Mouse (Mus musculus): ENCODE data around the gene Gdf7.

Gdf7 gene

GRCm38 (mm10) chr12:8301841-8302431 lies at the start of gene Gdf7:
Gene Gdf7 (minus strand): TSS chr12:8301954.
- CTCF ChIA-PET = no interaction called here

- CTCF ChIA-PET = no interaction called here
These were observed 49.5 kb upstream of the Gdf7 start for GRCm38 (mm10) chr12:8351025-8351903.

GRCm38 (mm10) chr12:8348733-8349513 lies 47.2 kb upstream of the Gdf7 start:
- CTCF ChIA-PET = no interaction called here

DNA sequence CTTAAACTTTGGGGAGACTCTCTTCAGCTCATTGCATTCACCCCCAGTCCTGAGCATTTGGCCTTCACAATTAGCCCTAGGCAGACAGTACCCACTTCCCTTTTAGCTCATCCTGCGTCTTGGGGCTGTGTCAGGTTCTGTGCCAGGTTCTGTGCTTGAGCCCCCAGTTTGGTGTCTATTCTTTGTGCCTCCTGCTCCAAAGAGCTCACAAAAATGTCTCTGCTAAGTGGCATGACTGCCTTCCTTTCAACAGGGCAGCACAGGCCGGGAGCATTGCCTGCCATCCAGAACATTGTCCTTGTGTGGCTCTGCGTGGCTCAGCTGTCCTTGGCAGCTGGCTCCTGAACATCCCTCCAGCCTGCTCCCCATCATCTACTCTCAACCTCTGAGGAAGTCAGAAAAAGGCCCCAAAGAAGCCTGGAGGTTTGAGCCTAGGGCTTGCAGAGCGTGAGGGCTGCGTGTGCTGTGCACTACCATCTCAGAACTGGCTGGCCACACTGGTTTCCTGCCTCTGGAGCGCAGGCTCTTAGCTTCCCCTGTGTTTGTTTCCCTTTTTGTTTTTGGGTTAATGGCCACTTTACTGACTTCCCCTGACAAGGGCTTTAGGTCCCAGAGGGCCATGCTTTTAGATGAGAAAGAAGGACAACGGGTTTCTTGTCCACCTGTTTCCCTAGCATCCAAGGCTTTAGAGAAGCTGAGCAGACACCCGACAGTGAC lies 46.1 kb upstream of the Gdf7 start:
- CTCF ChIA-PET = interaction anchor here (0.8 kb wide), 1 partner anchor 15 kb away, joined by 3 read pairs; no protein-coding TSS in a partner anchor

DNA sequence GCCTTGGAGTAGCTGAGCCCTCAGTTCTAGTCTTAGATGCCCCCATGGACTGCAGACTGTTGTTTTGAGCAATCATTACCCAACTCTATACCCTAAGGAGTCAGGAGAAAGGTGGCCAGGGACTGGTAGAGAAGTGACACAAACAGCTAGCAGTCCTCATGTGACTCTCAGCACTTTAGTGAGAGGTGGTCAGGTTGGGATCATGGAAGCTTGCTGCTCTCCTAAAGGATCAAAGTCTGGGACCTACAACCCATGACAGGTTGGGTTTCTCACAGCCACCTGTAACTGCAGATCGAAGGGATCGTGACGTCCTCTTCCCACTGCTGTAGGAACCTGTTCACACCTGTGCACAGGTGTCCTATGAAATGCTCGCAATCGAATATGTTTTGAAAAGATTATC lies 43.8 kb upstream of the Gdf7 start:
- CTCF ChIA-PET = no interaction called here

DNA sequence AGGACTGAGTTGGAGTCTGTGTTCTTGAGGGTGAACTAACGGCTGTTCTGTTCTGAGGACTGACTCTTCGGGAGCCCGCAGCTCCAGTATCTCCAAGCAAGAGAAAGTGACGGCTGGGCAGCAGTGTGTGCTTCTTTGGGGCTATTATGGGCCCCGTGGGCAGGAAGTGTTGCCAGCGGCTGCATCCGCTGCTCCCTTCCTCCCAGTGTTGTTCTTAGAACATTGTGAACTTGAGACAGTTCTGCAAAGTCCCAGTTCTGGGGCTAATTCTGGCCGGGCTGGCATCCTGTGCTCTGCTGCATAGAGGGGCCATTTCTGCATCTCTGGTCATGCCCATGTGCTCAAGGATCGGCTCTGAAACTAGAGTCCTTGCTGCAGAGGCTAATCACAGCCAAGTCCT lies 43.1 kb upstream of the Gdf7 start:
- CTCF ChIA-PET = no interaction called here

DNA sequence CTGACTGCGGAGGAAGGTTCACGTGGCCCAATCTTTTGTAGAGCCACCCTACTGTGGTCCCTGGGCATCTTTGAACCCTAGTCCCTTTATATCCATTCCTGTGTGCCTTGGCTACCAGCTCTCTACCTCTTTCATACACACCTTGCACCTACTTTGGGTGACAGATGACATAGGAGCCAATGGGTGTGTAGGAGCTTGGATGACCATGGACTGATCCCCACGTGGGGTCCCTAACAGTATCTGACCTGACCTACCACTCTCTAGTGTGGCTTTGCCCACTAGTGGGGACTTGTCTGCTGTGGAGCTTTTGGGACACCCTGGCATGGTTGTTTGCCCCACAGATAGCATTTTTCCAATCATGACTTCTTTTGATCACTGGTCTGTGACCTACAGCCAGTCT lies 41.6 kb upstream of the Gdf7 start:
- CTCF ChIA-PET = no interaction called here

DNA sequence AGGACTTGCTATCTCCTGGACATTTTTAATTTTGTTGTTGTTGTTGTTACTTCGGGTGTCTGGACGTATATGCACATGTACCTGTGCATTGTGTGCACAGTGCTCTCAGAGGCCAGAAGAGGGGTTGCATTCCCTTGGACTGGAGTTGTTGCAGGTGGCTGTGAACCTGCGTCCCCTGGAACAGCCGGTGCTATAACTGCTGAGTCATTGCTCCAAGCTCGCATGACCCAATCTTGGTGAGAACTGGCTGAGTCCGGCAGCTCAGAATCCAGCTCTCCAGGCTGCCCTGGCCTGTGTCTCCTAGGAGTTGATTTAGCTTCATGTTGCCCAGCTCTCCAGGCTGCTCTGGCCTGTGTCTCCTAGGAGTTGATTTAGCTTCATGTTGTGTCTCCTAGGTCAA lies 39.3 kb upstream of the Gdf7 start:
- CTCF ChIA-PET = interaction anchor here (0.7 kb wide), 1 partner anchor 619 kb away, joined by 3 read pairs; no protein-coding TSS in a partner anchor

- CTCF ChIA-PET = interaction anchor here (0.6 kb wide), 1 partner anchor 157 kb away, joined by 4 read pairs; no protein-coding TSS in a partner anchor
These were observed 38.0 kb upstream of the Gdf7 start for GRCm38 (mm10) chr12:8339591-8340319.

DNA sequence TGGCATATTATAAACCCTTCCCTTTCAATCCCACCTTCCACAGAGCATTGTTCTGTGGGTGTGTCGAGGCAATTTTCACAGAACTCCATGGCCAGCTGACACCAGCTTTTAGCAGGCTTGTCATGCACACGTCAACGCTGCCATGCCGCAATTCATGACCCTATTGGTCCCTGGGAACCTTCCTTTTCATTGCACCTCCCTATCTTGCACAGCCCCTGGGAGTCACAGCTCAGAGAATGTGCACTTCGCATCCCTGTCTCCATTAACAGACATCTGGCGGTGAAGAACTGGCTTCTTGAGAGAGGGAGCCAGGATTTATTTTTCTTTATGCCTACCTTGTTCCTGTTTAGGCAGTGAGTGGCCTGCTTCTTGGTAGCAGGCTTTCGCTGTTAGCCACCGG lies 37.2 kb upstream of the Gdf7 start:
- CTCF ChIA-PET = interaction anchor here (0.6 kb wide), 1 partner anchor 158 kb away, joined by 4 read pairs; no protein-coding TSS in a partner anchor

GRCm38 (mm10) chr12:8338491-8338890 lies 36.7 kb upstream of the Gdf7 start:
- CTCF ChIA-PET = no interaction called here

DNA sequence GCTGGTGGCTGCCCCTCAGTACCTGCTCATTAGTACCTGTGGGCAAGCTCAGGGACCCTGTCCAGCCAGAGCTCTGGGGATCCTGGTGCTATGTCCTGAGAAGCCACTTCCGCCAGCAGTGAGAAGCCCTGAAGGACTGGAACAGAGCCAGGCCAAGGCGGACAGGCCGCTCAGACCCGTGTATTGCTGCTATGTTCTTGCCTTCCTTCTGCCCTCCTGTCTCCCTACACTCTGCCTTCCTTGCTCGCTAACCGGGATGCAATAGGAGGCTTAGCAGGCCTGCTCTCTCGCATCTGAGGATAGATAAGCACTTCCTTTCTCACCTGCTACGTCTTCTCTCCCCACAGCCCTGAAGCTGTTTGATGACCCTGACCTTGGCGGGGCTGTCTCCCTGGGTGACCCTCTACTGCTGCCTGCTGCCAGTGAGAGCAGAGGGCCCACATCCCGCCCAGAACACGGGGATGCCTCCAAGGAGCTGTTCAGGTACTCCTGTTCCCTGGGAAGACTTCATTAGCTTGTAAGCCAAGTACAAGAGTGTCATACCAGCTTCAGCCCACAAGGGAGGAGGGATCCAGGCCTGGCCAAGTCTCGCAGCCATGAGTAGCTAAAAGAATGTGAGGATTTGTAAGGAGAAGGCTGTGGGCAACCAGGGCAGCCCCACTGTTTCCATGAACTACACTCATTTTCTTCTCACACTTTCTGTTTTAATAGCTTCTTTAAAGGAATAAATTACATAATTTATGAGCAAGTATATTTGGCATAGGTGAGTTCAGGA lies 35.7 kb upstream of the Gdf7 start:
- CTCF ChIA-PET = no interaction called here

GRCm38 (mm10) chr12:8336601-8337285 lies 35.0 kb upstream of the Gdf7 start:
- CTCF ChIA-PET = no interaction called here

DNA sequence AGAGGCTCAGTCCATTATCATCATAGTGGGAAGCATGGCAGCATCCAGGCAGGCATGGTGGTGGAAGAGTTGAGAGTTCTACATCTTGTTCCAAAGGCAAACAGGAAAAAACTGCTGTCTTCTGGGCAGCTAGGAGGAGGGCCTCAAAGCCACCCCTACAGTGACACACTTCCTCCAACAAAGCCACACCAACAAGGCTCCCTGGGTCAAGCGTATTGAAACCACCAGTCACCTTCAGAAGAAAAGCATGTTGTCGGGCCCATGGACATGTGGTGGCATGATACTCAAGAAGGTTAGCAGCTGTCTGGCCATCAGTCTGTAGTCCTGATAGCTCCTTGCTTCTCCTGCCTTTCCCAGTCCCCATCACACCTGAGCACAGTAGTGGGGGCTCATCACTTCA lies 33.7 kb upstream of the Gdf7 start:
- CTCF ChIA-PET = no interaction called here

DNA sequence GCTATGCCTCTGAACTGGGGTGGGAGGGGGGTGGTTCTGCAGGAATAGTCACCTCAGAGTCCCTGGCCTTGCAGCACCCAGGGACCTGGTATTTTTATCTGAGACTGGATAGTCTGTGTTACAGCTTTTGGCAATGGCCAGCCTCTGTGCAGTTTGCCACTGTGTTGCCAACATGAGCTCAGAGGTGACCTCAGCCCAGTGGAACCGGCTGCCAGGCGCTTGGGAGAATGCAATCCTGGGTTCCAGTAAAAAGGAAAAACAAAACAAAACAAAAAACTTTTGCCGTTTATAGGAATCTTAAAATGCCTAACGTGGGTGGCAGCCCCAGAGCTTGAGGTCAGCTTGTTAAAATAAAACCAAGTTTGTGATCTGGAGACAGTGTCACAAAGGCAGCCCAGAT lies 32.5 kb upstream of the Gdf7 start:
- CTCF ChIA-PET = no interaction called here

DNA sequence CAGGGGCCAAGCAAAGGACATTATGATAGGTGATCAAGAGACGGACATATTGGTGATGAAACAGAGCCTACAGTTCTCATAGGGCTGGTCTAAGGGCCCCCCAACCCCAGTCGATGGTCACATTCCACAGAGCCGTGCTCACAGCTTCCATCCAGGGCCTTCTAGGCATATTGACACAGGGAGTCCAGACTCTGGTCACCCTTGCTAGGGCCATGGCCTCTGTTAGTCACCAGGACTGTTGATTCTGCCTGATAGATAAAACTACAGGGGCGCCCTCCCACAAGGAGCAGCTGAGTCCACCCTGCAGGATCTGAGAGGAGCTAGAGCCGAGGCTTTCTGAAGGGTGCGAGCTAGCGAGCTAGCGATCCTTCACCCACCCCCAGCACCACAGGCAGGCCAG lies 31.9 kb upstream of the Gdf7 start:
- CTCF ChIA-PET = interaction anchor here (1.0 kb wide), 1 partner anchor 14 kb away, joined by 3 read pairs; no protein-coding TSS in a partner anchor

DNA sequence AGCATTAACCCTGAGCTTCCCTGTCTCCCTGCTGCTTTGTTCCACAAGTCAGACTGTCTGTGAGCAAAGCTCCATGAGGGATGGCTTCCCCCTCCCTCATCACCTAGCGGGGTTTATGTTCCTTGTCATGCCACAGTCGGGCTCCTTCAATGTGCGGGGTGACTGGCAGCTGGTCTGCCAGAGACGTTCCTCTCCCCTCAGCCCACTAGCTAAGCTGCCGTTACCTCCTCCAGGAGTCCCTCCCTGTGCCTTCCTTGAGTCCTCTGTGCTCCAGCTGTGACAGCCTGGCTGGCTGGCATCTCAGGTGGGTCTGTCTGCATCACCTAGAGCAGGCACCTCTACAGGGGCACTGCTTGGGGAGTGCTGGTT lies 30.4 kb upstream of the Gdf7 start:
- CTCF ChIA-PET = interaction anchor here (0.6 to 1.0 kb wide), 2 partner anchors 27 to 216 kb away, joined by 3 to 5 read pairs; no protein-coding TSS in a partner anchor

- CTCF ChIA-PET = interaction anchor here (0.6 to 1.0 kb wide), 2 partner anchors 27 to 217 kb away, joined by 3 to 5 read pairs; no protein-coding TSS in a partner anchor
These were observed 29.9 kb upstream of the Gdf7 start for GRCm38 (mm10) chr12:8331489-8332173.

DNA sequence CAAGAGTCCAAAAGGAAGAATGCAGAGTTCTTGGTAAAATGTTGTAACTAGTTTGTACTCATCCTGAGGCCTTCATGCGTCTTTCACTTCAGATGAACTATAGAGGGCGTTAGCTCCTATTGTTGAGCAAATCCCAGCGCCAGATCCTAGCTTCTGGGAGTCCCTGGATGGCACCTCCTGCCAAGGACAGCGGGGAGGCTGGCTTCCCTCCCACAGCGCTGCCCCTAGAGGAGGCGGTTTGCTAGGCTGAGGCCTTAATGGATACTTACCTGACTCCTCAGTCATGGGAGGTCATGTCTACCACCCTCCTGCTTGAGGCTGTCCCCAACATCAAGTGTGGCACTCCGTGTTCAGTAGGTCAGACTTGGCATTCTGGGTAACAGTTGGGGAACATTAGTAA lies 27.5 kb upstream of the Gdf7 start:
- CTCF ChIA-PET = no interaction called here
